Mouse (Mus musculus): Measurements from ENCODE around the gene 1700008O03Rik. TPM values are rescaled to one million over a fixed set of nuclear protein-coding genes. Genes with fewer than 3 reads are reported as not detected.
A peak's percentile ranks its signal among the peaks of the same experiment; 100 is the strongest.

The 1700008O03Rik gene
- total and polyA plus RNA-seq, 3 experiments = 0.95 TPM; not detected in 2

DNA sequence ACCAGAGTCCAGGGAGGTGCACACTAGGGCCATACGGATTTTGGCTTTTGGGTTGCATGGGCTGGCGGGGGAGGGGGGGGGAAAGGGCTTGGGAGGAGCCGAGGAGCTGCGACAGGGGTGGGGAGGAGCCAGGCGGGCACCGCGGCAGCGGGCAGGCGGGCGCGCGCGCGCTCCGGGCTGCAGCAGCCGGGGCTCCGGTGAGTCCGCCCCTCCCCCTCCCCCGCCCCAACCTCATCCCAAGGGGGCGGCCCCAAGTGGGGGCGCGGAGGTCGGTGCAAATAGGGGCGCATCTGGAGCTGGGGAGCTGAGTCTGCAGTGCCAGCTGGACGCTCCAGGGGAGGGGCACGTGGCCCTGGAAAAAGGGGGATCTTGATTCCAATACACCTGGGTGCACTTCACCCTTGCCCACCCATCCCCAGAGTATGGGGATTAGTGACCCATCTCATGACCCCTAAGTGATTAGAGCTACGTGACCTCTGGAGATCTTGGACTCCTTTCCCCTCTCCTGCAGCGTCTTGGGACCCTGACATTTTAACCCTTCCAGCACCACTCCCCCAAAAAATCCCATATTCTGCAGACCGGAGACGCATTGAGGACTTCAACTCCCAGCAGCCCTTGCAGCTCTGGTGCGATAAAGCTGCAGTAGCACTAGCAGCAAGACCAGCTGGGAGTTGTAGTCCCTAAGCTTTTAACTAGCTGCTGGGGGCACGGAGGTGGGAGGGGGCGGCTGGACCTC lies 1.5 kb downstream of the 1700008O03Rik start, which contains the start of gene Syt3:
Gene Syt3 (plus strand): TSS at position 123 of the 736 bp plus-strand sequence.
- H3K4me3 ChIP-seq (ENCODE audit: control insufficient read depth in 1 of 2, insufficient read depth in 1 of 2, low read depth in 2 of 2, low read length in 2 of 2) = no peak within 1 kb of the TSS
- H3K79me2 ChIP-seq (ENCODE audit: control insufficient read depth, insufficient read depth, low read length, poor library complexity) = no peaks in the 10 kb centered on the region

DNA sequence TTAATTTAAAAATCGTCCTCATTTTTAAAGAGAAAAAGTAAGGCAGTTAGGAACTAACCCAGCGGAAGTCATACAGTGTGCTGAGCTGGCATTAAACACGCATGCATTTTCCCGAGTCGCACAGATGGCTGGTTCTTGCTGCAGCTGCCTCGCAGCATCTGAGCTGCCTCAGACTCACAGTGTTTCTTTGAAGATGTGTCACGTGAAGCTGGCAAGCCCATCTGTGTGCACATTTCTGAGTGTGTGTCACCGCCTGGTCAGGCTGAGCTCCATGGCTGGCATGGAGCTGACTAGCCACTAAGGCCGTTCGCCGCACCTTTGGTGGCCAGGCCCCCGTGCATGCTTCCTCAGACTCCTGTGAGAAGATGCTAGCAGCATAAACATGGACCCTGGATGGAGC lies 3.1 kb downstream of the 1700008O03Rik start:
- no peak overlapping the region for H3K9ac ChIP-seq (ENCODE audit: control insufficient read depth, low read depth, low read length, poor library complexity, severe bottlenecking)
- H3K36me3 ChIP-seq (ENCODE audit: control insufficient read depth in 1 of 2, insufficient read depth in 2 of 2, low read length in 2 of 2) = no peaks in the 10 kb centered on the region
- H3K27me3 ChIP-seq (ENCODE audit: control insufficient read depth in 1 of 2, insufficient read depth in 2 of 2, low read length in 2 of 2) = peaks cover 0 to 1% of the 10 kb centered on the region in 2 experiments; a peak in 1 of 4 replicates
- H3K27ac ChIP-seq (ENCODE audit: control insufficient read depth, low read depth, low read length) = no peak overlapping the region
- H3K4me3 ChIP-seq (ENCODE audit: control insufficient read depth in 1 of 2, insufficient read depth in 1 of 2, low read depth in 2 of 2, low read length in 2 of 2) = no peak overlapping the region
- H3K79me2 ChIP-seq (ENCODE audit: control insufficient read depth, insufficient read depth, low read length, poor library complexity) = no peaks in the 10 kb centered on the region
- no peak for DNase-seq (ENCODE audit: low read depth, low spot score)
- TF ChIP-seq NRF1 (IDR thresholded peaks at IDR 0.05; ENCODE audit: insufficient read depth, low read depth, low read length, poor library complexity, severe bottlenecking) (no peak), SIN3A (IDR thresholded peaks at IDR 0.05; ENCODE audit: low read length) (no peak), NELFE (IDR thresholded peaks at IDR 0.05; ENCODE audit: low read depth, low read length) (no peak)
- no peaks in the 10 kb centered on the region for H3K9me3 ChIP-seq (replicated peaks; ENCODE audit: insufficient read depth, low read length)
- H3K4me1 ChIP-seq (ENCODE audit: control insufficient read depth in 1 of 2, insufficient read depth in 2 of 2, low read length in 2 of 2) = no peaks in the 10 kb centered on the region

More for the DNA sequence above, 1.5 kb downstream of the 1700008O03Rik start, which contains the start of gene Syt3:
- Histone ChIP-seq H3K9me3 (replicated peaks; ENCODE audit: insufficient read depth, low read length) (no peaks in the 10 kb centered on the region), H3K36me3 (ENCODE audit: control insufficient read depth in 1 of 2, insufficient read depth in 2 of 2, low read length in 2 of 2) (no peaks in the 10 kb centered on the region), H3K27me3 (ENCODE audit: control insufficient read depth in 1 of 2, insufficient read depth in 2 of 2, low read length in 2 of 2) (peaks cover 0 to 1% of the 10 kb centered on the region in 2 experiments; a peak in 1 of 4 replicates), H3K27ac (ENCODE audit: control insufficient read depth, low read depth, low read length) (no peak within 1 kb of the TSS), H3K9ac (ENCODE audit: control insufficient read depth, low read depth, low read length, poor library complexity, severe bottlenecking) (no peak within 1 kb of the TSS), H3K4me1 (ENCODE audit: control insufficient read depth in 1 of 2, insufficient read depth in 2 of 2, low read length in 2 of 2) (no peaks in the 10 kb centered on the region)
- peak; percentile 26 for DNase-seq (ENCODE audit: low read depth, low spot score)
- TF ChIP-seq MYC (IDR thresholded peaks at IDR 0.05; ENCODE audit: low read depth, low read length) (no peak), KAT2A (conservative IDR thresholded peaks at IDR 0.05; ENCODE audit: low read depth, low read length) (peak; percentile 64; the same call in 1 of the 2 replicates), HCFC1 (IDR thresholded peaks at IDR 0.05; ENCODE audit: low read depth, low read length) (peak; percentile 95)

- H3K79me2 ChIP-seq (ENCODE audit: control insufficient read depth, insufficient read depth, low read length, poor library complexity) = no peaks in the 10 kb centered on the region; the same call in 1 of the 2 replicates
- no peaks in the 10 kb centered on the region for H3K27me3 ChIP-seq (ENCODE audit: control insufficient read depth in 1 of 2, insufficient read depth in 2 of 2, low read length in 2 of 2)
- no peaks in the 10 kb centered on the region; a peak in 1 of 4 replicates for H3K36me3 ChIP-seq (ENCODE audit: control insufficient read depth in 1 of 2, insufficient read depth in 2 of 2, low read length in 2 of 2)
- H3K9ac ChIP-seq (ENCODE audit: control insufficient read depth, low read depth, low read length, poor library complexity, severe bottlenecking) = no peak overlapping the region
- no peak overlapping the region for H3K4me3 ChIP-seq (ENCODE audit: control insufficient read depth in 1 of 2, insufficient read depth in 1 of 2, low read depth in 2 of 2, low read length in 2 of 2)
- DNase-seq (ENCODE audit: low read depth, low spot score) = no peak
- H3K27ac ChIP-seq (ENCODE audit: control insufficient read depth, low read depth, low read length) = no peak overlapping the region
- no peaks in the 10 kb centered on the region for H3K4me1 ChIP-seq (ENCODE audit: control insufficient read depth in 1 of 2, insufficient read depth in 2 of 2, low read length in 2 of 2)
- no peak for TF ChIP-seq POLR2AphosphoS2 (IDR thresholded peaks at IDR 0.05; ENCODE audit: low read length)
- no peak for TF ChIP-seq MAFK (IDR thresholded peaks at IDR 0.05; ENCODE audit: borderline replicate concordance, low read depth, low read length)
- no peak for TF ChIP-seq UBTF (IDR thresholded peaks at IDR 0.05; ENCODE audit: borderline replicate concordance, insufficient read depth, low read depth, low read length)
- TF ChIP-seq HCFC1 (IDR thresholded peaks at IDR 0.05; ENCODE audit: low read depth, low read length) = no peak
- TF ChIP-seq MYC (IDR thresholded peaks at IDR 0.05; ENCODE audit: low read depth, low read length) = no peak
- no peak for TF ChIP-seq CHD2 (IDR thresholded peaks at IDR 0.05; ENCODE audit: low read length)
- no peak for TF ChIP-seq ELF1 (IDR thresholded peaks at IDR 0.05; ENCODE audit: low read depth, low read length)
- TF ChIP-seq NRF1 (IDR thresholded peaks at IDR 0.05; ENCODE audit: insufficient read depth, low read depth, low read length, poor library complexity, severe bottlenecking) = no peak
- no peak for TF ChIP-seq TCF12 (IDR thresholded peaks at IDR 0.05; ENCODE audit: low read depth, low read length)
- no peak for TF ChIP-seq CTCF (IDR thresholded peaks at IDR 0.05 in 2 of 3, conservative IDR thresholded peaks at IDR 0.05 in 1 of 3; ENCODE audit: control insufficient read depth in 1 of 3, insufficient read depth in 1 of 3, low read depth in 2 of 3, low read length in 3 of 3, poor library complexity in 1 of 3, severe bottlenecking in 1 of 3)
- no peak for TF ChIP-seq ZKSCAN1 (IDR thresholded peaks at IDR 0.05; ENCODE audit: low read depth, low read length)
- TF ChIP-seq ZC3H11A (IDR thresholded peaks at IDR 0.05; ENCODE audit: low read depth, low read length) = no peak
- no peaks in the 10 kb centered on the region for H3K9me3 ChIP-seq (replicated peaks; ENCODE audit: insufficient read depth, low read length)
Measured at GRCm38 (mm10) chr7:44378290-44378689, 7.3 kb downstream of the 1700008O03Rik start.
